Mouse (Mus musculus): ENCODE results near the gene Morn1. TPM values are rescaled to one million over a fixed set of nuclear protein-coding genes. Genes with fewer than 3 reads are reported as not detected.

Gene Morn1
- 8.5 TPM for polyA plus RNA-seq (2015; fragmentation: Illumina TruSeq; extraction: RNeasy Lipid Tissue Mini Kit (QIAGEN cat#74804); ENCODE audit: low read depth, low replicate concordance)

DNA sequence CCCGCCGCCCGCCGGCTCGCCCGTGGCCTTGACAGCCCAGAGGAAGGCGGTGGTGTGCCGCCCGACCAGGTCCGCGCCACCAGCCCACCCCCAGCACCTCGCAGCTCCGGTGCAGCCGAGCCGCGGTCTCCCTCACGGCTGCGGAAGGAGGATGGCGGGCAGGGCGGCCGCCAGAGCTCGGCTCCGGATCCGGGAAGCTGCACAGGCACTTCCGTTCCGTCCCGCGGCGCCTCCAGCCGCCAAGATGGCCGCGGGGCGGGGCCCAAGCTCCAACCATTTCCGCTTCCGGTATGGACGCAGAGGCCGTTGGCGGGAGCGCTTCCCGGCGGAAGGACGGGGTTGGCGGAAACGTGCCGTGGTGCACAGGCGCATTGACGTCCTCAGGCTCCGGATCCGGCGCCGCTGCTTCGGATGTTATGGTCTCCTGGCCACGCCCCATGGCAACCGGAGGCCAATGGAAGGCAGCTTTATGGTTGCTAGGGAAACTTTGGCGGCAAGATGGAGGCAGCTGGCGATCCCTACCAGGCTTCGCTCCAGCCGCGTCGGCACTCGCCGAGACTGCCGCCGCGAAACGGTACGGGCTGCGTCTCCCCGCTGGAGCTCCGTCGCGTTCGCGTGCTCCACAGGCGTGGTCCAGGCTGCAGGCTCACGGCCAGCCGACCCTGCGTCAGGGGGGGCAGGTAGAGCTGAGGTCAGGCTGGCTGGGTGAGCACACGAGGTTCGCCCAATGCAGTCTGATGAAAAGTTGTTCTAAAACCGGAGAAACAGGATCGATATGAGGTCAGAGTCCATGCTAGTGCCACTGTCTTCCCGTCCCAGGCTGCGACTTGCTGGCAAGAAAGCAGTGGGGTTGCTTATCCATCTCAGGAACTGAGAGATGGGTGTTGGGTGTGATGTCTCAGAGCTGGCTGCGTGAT, at the start of gene Morn1, which contains the start of gene Rer1:
Gene Morn1 (plus strand): TSS at position 470 of the 917 bp plus-strand sequence.
Gene Rer1 (minus strand): TSS at position 275 of the 917 bp plus-strand sequence.

DNA sequence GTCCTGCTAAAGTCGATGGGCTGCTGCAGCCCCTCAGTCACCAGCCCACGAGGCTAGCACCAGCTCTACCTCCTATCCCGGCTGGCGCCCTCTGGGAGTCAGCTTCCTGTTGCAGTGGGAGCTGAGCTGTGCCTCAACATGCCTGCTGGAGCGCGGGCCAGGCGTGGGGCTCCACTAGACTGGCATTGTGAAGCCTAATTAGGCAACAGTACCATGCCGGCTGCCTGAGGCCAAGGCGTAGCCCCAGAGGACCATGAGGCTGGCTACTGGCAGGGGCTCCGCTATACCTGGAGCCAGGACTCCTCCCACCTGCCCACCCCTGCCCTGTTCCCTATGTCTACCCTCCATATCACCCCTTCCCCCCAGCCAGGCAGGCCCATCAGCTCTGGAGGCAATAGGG, 29.7 kb upstream of the Morn1 start, which contains the start of gene Plch2:
Gene Plch2 (minus strand): TSS at position 61 of the 400 bp plus-strand sequence.

DNA sequence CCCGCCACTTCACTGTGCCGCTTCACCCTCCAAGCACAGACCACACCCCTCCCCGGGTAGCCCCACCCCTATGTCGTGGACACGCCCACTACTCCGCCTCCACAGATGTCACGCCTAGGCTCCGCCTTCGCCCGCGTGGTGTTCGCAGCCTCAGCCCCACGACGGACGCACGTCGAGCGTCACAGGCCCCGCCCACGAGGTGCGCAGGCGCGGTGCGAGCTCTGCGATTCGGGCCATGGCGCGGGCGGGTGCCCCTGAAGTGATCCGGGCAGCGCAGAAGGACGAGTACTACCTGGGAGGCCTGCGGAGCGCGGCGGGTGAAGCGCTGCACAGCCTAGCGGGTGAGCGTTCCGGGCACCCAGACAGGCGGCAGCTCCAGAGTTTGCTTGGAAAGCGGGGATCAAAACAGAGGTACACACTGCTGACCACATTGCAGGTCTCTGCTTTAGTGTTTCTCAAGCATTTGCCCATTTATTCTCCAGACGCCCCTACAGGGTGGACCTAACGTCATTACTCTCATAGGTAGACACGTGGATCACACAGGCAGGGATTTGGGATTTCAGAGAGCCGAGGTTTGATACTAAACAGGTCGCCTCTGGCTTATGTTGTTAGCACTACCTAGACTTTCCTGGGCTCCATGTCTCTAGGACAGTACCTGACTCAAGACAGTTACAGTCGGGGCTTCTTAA, 19.4 kb upstream of the Morn1 start, which contains the start of gene Pex10:
Gene Pex10 (plus strand): TSS at position 183 of the 689 bp plus-strand sequence.

Other genes with a start within 250 kb of the Morn1 start
- 1.9 TPM for gene Ttc34, start 249.1 kb upstream of the Morn1 start, polyA plus RNA-seq (2015; fragmentation: Illumina TruSeq; extraction: RNeasy Lipid Tissue Mini Kit (QIAGEN cat#74804); ENCODE audit: low read depth, low replicate concordance)
- 1.0 TPM for gene Mmel1, start 217.0 kb upstream of the Morn1 start, polyA plus RNA-seq (2015; fragmentation: Illumina TruSeq; extraction: RNeasy Lipid Tissue Mini Kit (QIAGEN cat#74804); ENCODE audit: low read depth, low replicate concordance)
- gene Fam213b, start 187.4 kb upstream of the Morn1 start, polyA plus RNA-seq (2015; fragmentation: Illumina TruSeq; extraction: RNeasy Lipid Tissue Mini Kit (QIAGEN cat#74804); ENCODE audit: low read depth, low replicate concordance): 187 TPM
- 2.1 TPM for gene Tnfrsf14, start 158.0 kb upstream of the Morn1 start, polyA plus RNA-seq (2015; fragmentation: Illumina TruSeq; extraction: RNeasy Lipid Tissue Mini Kit (QIAGEN cat#74804); ENCODE audit: low read depth, low replicate concordance)
- 18.1 TPM for gene Hes5, start 125.7 kb upstream of the Morn1 start, polyA plus RNA-seq (2015; fragmentation: Illumina TruSeq; extraction: RNeasy Lipid Tissue Mini Kit (QIAGEN cat#74804); ENCODE audit: low read depth, low replicate concordance)
- 40.8 TPM for gene Pank4, start 122.5 kb upstream of the Morn1 start, polyA plus RNA-seq (2015; fragmentation: Illumina TruSeq; extraction: RNeasy Lipid Tissue Mini Kit (QIAGEN cat#74804); ENCODE audit: low read depth, low replicate concordance)
- 45.2 TPM for gene Plch2, start 29.8 kb upstream of the Morn1 start, polyA plus RNA-seq (2015; fragmentation: Illumina TruSeq; extraction: RNeasy Lipid Tissue Mini Kit (QIAGEN cat#74804); ENCODE audit: low read depth, low replicate concordance)
- 14.3 TPM for gene Pex10, start 19.6 kb upstream of the Morn1 start, polyA plus RNA-seq (2015; fragmentation: Illumina TruSeq; extraction: RNeasy Lipid Tissue Mini Kit (QIAGEN cat#74804); ENCODE audit: low read depth, low replicate concordance)
- gene Rer1, start 195 bp upstream of the Morn1 start, polyA plus RNA-seq (2015; fragmentation: Illumina TruSeq; extraction: RNeasy Lipid Tissue Mini Kit (QIAGEN cat#74804); ENCODE audit: low read depth, low replicate concordance): 117 TPM
- 55.0 TPM for gene Ski, start 136.0 kb downstream of the Morn1 start, polyA plus RNA-seq (2015; fragmentation: Illumina TruSeq; extraction: RNeasy Lipid Tissue Mini Kit (QIAGEN cat#74804); ENCODE audit: low read depth, low replicate concordance)
- 32.4 TPM for gene Faap20, start 163.2 kb downstream of the Morn1 start, polyA plus RNA-seq (2015; fragmentation: Illumina TruSeq; extraction: RNeasy Lipid Tissue Mini Kit (QIAGEN cat#74804); ENCODE audit: low read depth, low replicate concordance)

Data from brain, adult 10 weeks (tissue).